Mouse (Mus musculus) bone marrow, adult 2 months (tissue): ENCODE results near the gene Rnf149.

ENCODE experiments used
- CTCF ChIP-seq: fragments of 200-500 bp; IDR thresholded peaks from 2 replicates; pipeline ENCODE4 v1.5.1; 2011; ENCODE audit warnings: low read length, control low read depth; ENCODE audit not compliant: control insufficient read depth, insufficient read depth
- POLR2A ChIP-seq: fragments of 200-500 bp; IDR thresholded peaks from 2 replicates; pipeline ENCODE4 v1.6.1; 2011; ENCODE audit warnings: low read depth, mild to moderate bottlenecking, control low read depth, low read length, borderline replicate concordance; ENCODE audit not compliant: control insufficient read depth

DNA sequence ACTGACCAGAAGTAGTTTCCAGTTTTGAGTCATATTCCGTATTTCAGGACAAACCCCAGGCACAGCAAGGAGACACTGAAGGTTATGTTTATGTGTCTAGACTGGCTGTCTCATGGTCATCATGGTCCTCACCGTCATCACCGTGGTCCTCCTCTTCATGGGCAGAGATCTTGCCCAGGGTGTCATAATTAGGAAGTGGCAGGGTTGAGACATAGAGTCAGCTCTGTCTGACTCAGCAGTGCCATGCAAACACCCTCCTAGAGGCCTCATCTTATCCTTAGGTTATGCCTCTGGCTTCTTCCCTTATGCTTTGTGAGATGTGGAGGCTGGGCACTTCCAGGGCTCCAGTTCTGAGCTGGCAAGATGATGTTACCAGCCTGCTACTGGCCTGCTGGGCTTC is 25.3 kb upstream of the Rnf149 start:
- TF ChIP-seq CTCF (no peak), POLR2A (no peak)
